Mouse (Mus musculus) CH12.LX (cell line): ENCODE measurements at regions not wholly inside any gene's neighbourhood (a gene's known extent, or its start where the extent isn't known, plus 50 kb on each side); places are given as distances from the start of the nearest gene placed in this dataset.
A peak's percentile ranks its signal among the peaks of the same experiment; 100 is the strongest.

Experiments used
- DNase-seq: peaks from one replicate; pipeline ENCODE4 v3.0.0-alpha.2; 2013; ENCODE audit errors: extremely low read depth
- H3K27ac ChIP-seq: 2 replicates; pipeline ENCODE4 v1.5.1; 2012; ENCODE audit warnings: low read depth, mild to moderate bottlenecking, control low read depth, moderate library complexity; ENCODE audit not compliant: insufficient read depth
- H3K27me3 ChIP-seq: replicated peaks from 2 replicates; pipeline ENCODE3; 2012; ENCODE audit warnings: inconsistent platforms
- H3K36me3 ChIP-seq, 2 experiments: replicated peaks in 1 of 2; 2 replicates each; pipeline versions ENCODE3 to v1.6.1; 2012; ENCODE audit warnings: inconsistent platforms in 1 of 2, low read length in 1 of 2, mild to moderate bottlenecking in 1 of 2, mixed read lengths in 1 of 2, moderate library complexity in 1 of 2; ENCODE audit not compliant: control insufficient read depth in 1 of 2, insufficient read depth in 1 of 2
- H3K4me1 ChIP-seq, 2 experiments: 2 replicates each; pipeline ENCODE4 v1.6.1; 2012; ENCODE audit warnings: inconsistent platforms in 1 of 2, moderate library complexity in 1 of 2; ENCODE audit not compliant: insufficient read depth in 2 of 2, control insufficient read depth in 1 of 2
- H3K4me2 ChIP-seq: 2 replicates; pipeline ENCODE4 v1.6.1; 2012; ENCODE audit warnings: low read depth, mild to moderate bottlenecking, control low read depth; ENCODE audit not compliant: poor library complexity, insufficient read depth, severe bottlenecking
- H3K4me3 ChIP-seq, 3 experiments: fragments of 150-350 bp in 1 of 3; sonication (generic) in 1 of 3; replicated peaks in 1 of 3; 2 replicates each; pipeline versions ENCODE3 to v1.5.1; 2011 to 2012; ENCODE audit warnings: low read depth in 2 of 3, low read length in 2 of 3, mild to moderate bottlenecking in 2 of 3, moderate library complexity in 2 of 3, control low read depth in 1 of 3, improper control_type of control experiment in 1 of 3, inconsistent platforms in 1 of 3, mixed read lengths in 1 of 3; ENCODE audit not compliant: poor library complexity in 1 of 3
- H3K79me2 ChIP-seq: replicated peaks from 2 replicates; pipeline ENCODE4 v1.6.1; 2012; ENCODE audit warnings: mild to moderate bottlenecking, moderate library complexity; ENCODE audit not compliant: control insufficient read depth, poor library complexity, insufficient read depth, severe bottlenecking; ENCODE audit errors: extremely low read depth
- H3K9ac ChIP-seq: 2 replicates; pipeline ENCODE4 v1.6.1; 2012; ENCODE audit warnings: low read depth, mild to moderate bottlenecking, control low read depth, moderate library complexity; ENCODE audit not compliant: insufficient read depth
- H3K9me3 ChIP-seq: replicated peaks from 2 replicates; pipeline ENCODE3; 2012; ENCODE audit warnings: low read length, inconsistent platforms, mixed read lengths
- CTCF ChIP-seq, 2 experiments: IDR thresholded peaks in 1 of 2; conservative IDR thresholded peaks in 1 of 2; 2 replicates each; pipeline ENCODE4 v1.5.1; 2011 to 2012; ENCODE audit warnings: low read depth in 2 of 2, low read length in 2 of 2, improper control_type of control experiment in 1 of 2, inconsistent platforms in 1 of 2, mild to moderate bottlenecking in 1 of 2, moderate library complexity in 1 of 2
- ELF1 ChIP-seq: IDR thresholded peaks from 2 replicates; pipeline ENCODE4 v1.6.1; 2014; ENCODE audit warnings: low read depth, mild to moderate bottlenecking, inconsistent platforms, low read length, improper control_type of control experiment
- HCFC1 ChIP-seq: IDR thresholded peaks from 2 replicates; pipeline ENCODE4 v1.6.1; 2012; ENCODE audit warnings: low read depth, mild to moderate bottlenecking, inconsistent platforms, low read length, improper control_type of control experiment
- JUND ChIP-seq: conservative IDR thresholded peaks from 2 replicates; pipeline ENCODE4 v1.6.1; 2011; ENCODE audit warnings: low read depth, low read length, improper control_type of control experiment
- KAT2A ChIP-seq: IDR thresholded peaks from 2 replicates; pipeline ENCODE4 v1.6.1; 2012; ENCODE audit warnings: low read length, improper control_type of control experiment, inconsistent platforms; ENCODE audit not compliant: insufficient replicate concordance
- MAFK ChIP-seq: IDR thresholded peaks from 2 replicates; pipeline ENCODE4 v1.6.1; 2011; ENCODE audit warnings: low read length, improper control_type of control experiment; ENCODE audit not compliant: insufficient replicate concordance
- MAX ChIP-seq: IDR thresholded peaks from 2 replicates; pipeline ENCODE4 v1.6.1; 2011; ENCODE audit warnings: low read length, improper control_type of control experiment
- MYC ChIP-seq: IDR thresholded peaks from 2 replicates; pipeline ENCODE4 v1.6.1; 2011; ENCODE audit warnings: low read depth, mild to moderate bottlenecking, improper control_type of control experiment, low read length
- NELFE ChIP-seq: IDR thresholded peaks from 2 replicates; pipeline ENCODE4 v1.6.1; 2011; ENCODE audit warnings: low read depth, low read length, improper control_type of control experiment
- NRF1 ChIP-seq: IDR thresholded peaks from 2 replicates; pipeline ENCODE4 v1.6.1; 2014; ENCODE audit warnings: low read depth, mild to moderate bottlenecking, inconsistent platforms, low read length, improper control_type of control experiment, moderate library complexity
- PAX5 ChIP-seq: IDR thresholded peaks from 2 replicates; pipeline ENCODE4 v1.6.1; 2012; ENCODE audit warnings: low read length, inconsistent platforms, mixed read lengths
- POLR2AphosphoS2 ChIP-seq: IDR thresholded peaks from 2 replicates; pipeline ENCODE4 v1.6.1; 2011; ENCODE audit warnings: low read depth, low read length, improper control_type of control experiment
- RAD21 ChIP-seq: IDR thresholded peaks from 2 replicates; pipeline ENCODE4 v1.6.1; 2011; ENCODE audit warnings: low read depth, mild to moderate bottlenecking, low read length, improper control_type of control experiment, moderate library complexity
- SMC3 ChIP-seq: IDR thresholded peaks from 2 replicates; pipeline ENCODE4 v1.6.1; 2011; ENCODE audit warnings: low read depth, low read length, improper control_type of control experiment
- ZC3H11A ChIP-seq: IDR thresholded peaks from 2 replicates; pipeline ENCODE4 v1.6.1; 2012; ENCODE audit warnings: low read depth, mild to moderate bottlenecking, inconsistent platforms, low read length, improper control_type of control experiment
- ZKSCAN1 ChIP-seq: IDR thresholded peaks from 2 replicates; pipeline ENCODE4 v1.6.1; 2012; ENCODE audit warnings: low read depth, inconsistent platforms, low read length, improper control_type of control experiment, borderline replicate concordance
- dilution Hi-C: fragments of 300-500 bp; cut with MboI; formaldehyde crosslinking; loops from 2 replicates; pipeline ENCODE4 v1.14.3; 2020; ENCODE audit warnings: low sequenced_read_pairs; ENCODE audit not compliant: extremely low pct_unique_long_range_greater_than_20kb, extremely low pct_ligation_motif_present
- in situ Hi-C: fragments of 300-500 bp; cut with MboI; formaldehyde crosslinking; loops from 3 replicates; pipeline ENCODE4 v1.14.3; 2019; ENCODE audit warnings: low sequenced_read_pairs, low pct_ligation_motif_present, low pct_unique_long_range_greater_than_20kb, mixed read lengths

DNA sequence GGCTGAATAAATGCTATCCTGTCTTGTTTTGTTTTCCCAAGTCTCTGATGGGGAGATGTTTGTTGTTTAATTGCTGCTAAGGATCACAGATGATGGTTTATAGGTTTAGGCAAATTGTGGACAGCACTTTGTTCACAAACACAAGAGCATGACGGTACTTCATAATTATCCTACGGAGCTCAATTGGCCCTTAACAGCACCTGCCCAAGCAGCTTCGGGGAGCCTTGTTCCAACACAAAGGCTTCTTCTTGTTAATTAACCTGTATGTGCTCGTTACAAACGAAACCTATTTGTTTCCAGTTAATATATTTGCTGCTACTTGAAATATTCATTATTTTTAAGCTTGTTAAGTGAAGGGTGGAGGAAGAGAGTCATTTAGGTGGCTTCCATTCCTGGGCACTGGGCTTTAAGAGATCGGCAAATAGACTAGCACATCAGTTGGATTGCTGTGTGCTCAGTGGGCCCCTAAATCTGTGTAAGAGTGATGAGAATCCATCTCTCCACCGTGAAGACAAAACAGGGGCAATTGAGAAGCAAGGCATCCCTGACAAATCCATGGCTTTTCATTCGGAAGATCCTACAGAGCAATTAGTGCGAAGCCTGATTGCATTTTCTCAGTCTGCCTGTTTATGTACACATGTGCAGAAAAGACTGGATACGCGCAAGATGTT, 299.6 kb upstream of the Rnf219 start:
- no peak overlapping the region for H3K4me2 ChIP-seq
- no peaks in the 10 kb centered on the region for H3K4me1 ChIP-seq
- H3K9ac ChIP-seq, result no peak overlapping the region
- no peak for DNase-seq
- H3K79me2 ChIP-seq, result no peaks in the 10 kb centered on the region
- H3K9me3 ChIP-seq, result no peaks in the 10 kb centered on the region
- no peak overlapping the region for H3K4me3 ChIP-seq
- no peaks in the 10 kb centered on the region for H3K36me3 ChIP-seq
- TF ChIP-seq NELFE (no peak), MYC (no peak), PAX5 (no peak), POLR2AphosphoS2 (no peak), ELF1 (no peak)
- dilution Hi-C loops (no loop called here), in situ Hi-C loops (loop anchor here (25.0 kb wide), 1 partner anchor 1110 kb away; no protein-coding TSS in a partner anchor)
- H3K27ac ChIP-seq, result no peak overlapping the region
- no peaks in the 10 kb centered on the region for H3K27me3 ChIP-seq

DNA sequence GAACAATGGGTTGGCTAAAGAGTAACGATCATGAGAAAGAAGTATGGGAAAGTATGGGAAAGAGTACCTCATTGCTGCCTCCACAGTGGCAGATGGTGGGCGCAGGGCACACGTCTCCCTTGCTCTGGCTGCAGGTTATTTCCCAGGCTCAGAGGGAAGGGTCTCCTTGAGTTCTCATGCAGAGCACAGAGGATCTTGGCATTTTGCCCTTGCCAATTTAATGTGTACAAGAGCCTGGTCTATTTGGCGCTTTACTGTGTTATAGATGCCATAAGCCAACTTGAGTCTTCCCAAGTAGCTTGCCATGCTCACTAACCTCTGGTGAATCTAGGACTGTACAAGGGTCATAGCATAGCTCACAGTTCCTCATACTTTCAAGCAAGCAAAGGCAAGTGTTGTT, 296.7 kb upstream of the Rnf219 start:
- dilution Hi-C loops, result no loop called here
- H3K9me3 ChIP-seq, result no peaks in the 10 kb centered on the region
- H3K4me3 ChIP-seq, result no peak overlapping the region
- no peaks in the 10 kb centered on the region for H3K27me3 ChIP-seq
- no peak overlapping the region for H3K27ac ChIP-seq
- no peak for DNase-seq
- no peak overlapping the region for H3K4me2 ChIP-seq
- no peak overlapping the region for H3K9ac ChIP-seq
- in situ Hi-C loops, result loop anchor here (10.0 to 25.0 kb wide), 2 partner anchors 774 to 1107 kb away; no protein-coding TSS in a partner anchor
- H3K79me2 ChIP-seq, result no peaks in the 10 kb centered on the region
- TF ChIP-seq ZC3H11A, result no peak
- TF ChIP-seq KAT2A, result no peak
- no peak for TF ChIP-seq MAFK
- no peak for TF ChIP-seq ZKSCAN1
- H3K4me1 ChIP-seq, result no peaks in the 10 kb centered on the region
- H3K36me3 ChIP-seq, result no peaks in the 10 kb centered on the region

DNA sequence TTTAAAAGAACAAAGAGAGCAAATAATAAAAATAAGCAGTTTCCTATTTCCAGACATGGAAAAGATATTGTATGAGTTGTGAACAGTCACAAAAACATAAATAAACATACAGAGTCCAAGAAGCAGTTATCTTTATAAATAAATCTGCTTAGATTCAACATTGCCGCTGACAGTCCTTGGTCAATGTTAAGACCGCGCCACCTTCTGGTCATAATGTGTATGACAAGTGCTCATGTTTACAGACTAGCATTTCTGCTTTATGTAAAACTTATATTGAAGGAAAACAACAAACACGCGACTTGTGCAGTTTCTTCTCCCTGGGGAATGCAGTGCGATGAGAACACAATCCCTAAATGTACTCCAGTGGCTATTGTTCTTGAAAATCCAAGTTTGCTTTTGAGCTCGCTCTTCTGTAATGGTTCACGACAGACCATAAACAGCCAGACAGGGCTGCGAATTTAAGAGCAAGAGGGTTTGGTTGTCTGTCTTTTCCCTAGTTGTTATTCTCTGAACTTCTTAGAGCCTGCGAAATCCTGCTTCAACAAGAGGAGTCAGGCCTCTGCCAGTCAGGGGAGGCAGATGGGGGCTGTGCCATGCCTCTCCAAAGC, 291.6 kb upstream of the Rnf219 start:
- DNase-seq, result peak; percentile 76
- Histone ChIP-seq H3K4me2 (0 out of 2 replicates have a peak overlapping the region, but pooled peaks have one; percentile 27), H3K4me3 (no peak overlapping the region), H3K9me3 (no peaks in the 10 kb centered on the region), H3K36me3 (no peaks in the 10 kb centered on the region), H3K27ac (no peak overlapping the region), H3K9ac (no peak overlapping the region), H3K27me3 (no peaks in the 10 kb centered on the region), H3K4me1 (no peaks in the 10 kb centered on the region), H3K79me2 (no peaks in the 10 kb centered on the region)
- in situ Hi-C loops, result loop anchor here (10.0 to 25.0 kb wide), 2 partner anchors 769 to 1102 kb away; no protein-coding TSS in a partner anchor
- TF ChIP-seq RAD21, result peak; percentile 71
- TF ChIP-seq NRF1, result no peak
- 0 out of 2 replicates have a peak, but pooled peaks have one; percentile 16 for TF ChIP-seq MYC
- peak; percentile 78 for TF ChIP-seq SMC3
- peak; percentile 37; the same call in 1 of the 2 replicates for TF ChIP-seq ZC3H11A
- 0 out of 2 replicates have a peak, but pooled peaks have one; percentile 17 for TF ChIP-seq JUND
- no peak for TF ChIP-seq HCFC1
- TF ChIP-seq MAX, result no peak
- TF ChIP-seq CTCF (conservative IDR thresholded peaks at IDR 0.05 in 1 of 2, IDR thresholded peaks at IDR 0.05 in 1 of 2; ENCODE audit: low read depth in 2 of 2, low read length in 2 of 2), result peak; percentile 78 to 88
- dilution Hi-C loops, result no loop called here
